Mouse (Mus musculus) mesoderm, embryonic 11.5 days (tissue): ENCODE data around the gene Arhgap44.

Experiments
- DNase-seq: peaks from one replicate; pipeline ENCODE4 v3.0.0-alpha.2; 2012; ENCODE audit warnings: low read depth, low spot score

Arhgap44 gene

DNA sequence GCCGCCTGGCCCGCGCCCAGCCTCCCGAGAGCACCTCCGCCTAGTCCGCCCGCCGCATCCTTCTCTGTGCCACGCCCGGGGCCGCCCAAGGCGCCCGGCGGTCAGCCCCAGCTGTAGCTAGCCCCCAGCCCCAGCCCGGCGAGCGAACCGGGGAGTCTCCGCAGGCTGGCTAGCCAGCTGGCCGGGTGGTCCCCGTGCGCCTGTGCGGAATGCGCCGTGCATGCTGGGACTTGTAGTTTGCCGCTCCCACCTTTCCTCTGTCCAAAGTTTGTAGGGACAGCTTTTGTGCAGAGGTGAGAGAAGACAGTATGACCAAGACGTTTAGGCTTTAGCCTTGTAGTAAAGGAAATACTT lies at the start of gene Arhgap44:
Gene Arhgap44, minus strand, starts transcription at position 195 of the 354 bp plus-strand sequence.
- DNase-seq: peak; percentile 64

DNA sequence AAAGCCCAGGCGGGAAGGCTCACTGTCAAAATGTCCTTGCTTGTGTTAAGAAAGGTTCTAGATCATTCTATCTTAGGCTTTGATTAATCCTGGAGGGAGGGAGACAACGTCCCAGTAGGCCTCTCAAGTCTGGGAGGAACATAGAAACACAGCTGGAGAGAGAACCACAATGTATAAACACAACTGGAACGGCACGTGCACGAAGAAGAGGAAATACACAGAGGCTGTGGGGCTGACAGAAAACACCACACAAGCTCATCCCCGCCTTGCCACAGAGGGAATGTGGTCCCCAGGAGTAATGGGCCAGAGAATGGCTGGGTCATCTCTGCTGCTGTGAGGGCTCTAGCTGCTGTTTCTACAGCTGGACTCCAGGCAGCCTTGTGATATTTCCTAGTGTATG lies 48.9 kb upstream of the Arhgap44 start:
- no peak for DNase-seq

DNA sequence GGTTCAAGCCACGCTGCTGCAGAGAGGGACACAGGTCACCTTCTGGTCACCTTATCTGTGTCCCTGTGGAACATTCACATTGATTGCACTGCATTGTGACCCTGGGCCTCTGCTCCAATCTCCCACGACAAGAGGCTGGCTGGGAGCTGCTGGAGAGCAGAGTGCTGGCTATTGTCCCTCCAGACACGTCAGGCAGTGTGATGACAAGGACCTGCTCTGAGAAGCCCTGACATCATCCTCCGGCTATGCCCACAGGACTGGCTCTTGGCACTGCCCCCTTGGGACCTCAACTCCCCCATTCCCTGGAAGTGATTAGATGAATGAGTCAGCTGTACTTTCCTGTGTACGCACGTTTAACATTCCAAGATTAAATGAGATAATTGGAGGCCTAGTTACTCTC lies 46.7 kb upstream of the Arhgap44 start:
- no peak for DNase-seq

DNA sequence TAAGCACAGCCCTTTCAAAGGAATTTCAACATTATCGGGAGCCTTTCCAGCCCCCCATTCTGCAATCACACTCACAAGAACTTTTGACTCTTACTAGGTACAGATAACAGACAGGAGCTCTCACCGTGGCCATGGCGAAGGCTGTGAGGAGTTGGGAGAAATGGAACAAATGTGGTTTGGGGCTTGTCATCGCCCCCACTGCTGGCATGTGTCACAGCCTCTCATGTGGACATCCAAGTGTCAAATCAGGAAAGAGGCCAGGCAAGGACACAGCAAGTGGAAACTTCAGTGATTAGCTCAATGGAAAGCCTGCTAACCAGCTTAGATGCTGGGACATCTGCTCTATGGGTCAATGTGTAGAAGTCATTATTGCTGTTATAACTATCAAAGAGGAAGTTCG lies 42.5 kb upstream of the Arhgap44 start:
- no peak for DNase-seq

DNA sequence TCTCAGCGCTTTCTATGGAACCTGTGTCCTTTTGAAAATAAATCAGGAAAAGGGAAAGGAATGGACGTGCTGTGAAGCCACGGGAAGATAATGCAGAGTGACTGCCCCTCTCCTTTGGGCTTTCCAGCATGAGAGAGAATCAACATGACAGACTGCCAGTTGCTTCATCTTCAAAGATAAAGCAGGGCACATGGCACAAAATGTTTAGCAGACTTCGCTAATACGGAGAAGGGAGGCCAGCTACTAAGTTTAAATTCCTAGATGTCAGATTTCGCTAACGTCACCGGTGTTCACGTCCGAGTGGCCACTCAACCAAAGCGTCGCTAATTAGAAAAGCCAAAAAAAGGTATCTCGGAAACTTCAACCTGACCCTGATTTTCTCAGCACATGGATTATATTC lies 41.9 kb upstream of the Arhgap44 start:
- DNase-seq: no peak

DNA sequence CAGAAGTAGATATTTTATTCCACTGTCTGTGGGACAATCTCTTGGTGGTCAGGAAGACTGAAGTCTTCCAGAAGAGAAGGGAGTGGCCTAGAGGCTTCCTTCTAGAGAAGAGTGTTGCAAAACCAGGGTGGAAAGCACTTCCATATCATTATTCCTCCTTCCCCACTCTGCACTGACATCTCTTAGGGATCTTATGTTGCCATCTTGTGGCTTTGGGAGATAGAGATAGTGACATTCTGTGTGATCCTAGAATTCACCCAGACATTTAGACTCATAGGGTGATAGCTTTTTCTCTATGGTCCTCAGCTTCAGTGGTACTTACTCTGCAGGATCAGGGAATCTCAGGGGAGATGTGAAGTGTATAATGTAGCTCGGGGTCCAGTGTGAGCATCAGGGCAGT lies 40.3 kb upstream of the Arhgap44 start:
- DNase-seq: no peak

DNA sequence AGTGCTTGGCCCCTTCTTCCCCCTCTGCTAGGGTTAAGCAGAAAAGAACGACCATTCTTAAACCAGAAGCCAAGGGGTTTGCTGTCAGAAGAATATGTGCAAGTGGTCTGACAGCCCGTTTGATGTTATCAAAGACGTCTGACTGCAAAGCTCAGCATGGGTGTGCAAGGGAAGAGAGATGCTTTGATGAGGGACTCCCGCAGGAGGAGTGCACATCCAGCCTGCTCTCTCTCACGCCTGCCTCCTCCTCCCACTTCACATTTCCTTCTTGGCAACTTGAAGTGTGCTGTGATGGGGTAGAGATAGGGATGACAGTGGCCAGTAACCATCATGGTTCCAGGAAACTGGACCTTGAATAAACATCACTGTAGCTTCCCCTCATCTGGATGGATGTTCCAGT lies 39.5 kb upstream of the Arhgap44 start:
- DNase-seq: no peak

DNA sequence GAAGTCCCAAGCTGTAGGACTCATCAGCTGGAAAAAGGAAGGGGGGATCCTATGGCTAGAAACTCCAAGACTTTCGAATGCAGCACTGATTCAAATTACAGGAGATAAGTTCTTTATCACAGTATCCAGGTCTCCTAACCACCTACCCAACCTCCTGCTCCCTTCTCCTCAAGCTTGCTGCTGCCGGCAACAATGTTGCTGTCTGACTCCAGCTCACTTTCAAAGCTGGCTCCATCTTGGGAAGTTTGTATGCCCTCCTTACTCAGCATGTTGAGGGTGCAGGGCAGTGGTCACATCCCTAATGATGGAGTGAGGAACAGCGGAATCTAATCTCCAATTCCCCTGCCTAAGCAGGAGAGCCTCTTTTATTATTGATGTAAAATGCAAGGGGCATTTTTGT lies 35.3 kb upstream of the Arhgap44 start:
- no peak for DNase-seq

DNA sequence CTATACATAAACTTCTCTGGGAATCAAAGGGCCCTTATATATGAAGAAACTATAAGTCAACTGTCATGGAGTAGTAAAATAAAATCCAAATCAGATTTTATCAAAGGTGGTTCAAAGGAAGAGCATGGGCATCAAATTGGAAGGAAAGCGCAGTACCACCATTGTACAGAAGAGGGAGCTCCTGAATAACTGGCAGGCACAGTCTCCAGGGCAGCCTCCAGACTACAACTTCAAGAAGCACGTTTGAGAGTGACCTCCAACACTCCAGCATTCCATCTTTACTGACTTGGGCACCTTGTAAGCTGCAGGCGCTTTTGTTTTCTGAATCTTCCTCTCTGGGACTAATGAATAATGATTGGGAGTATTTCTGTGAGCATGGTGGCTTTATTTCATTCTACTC lies 34.5 kb upstream of the Arhgap44 start:
- DNase-seq: peak; percentile 81

DNA sequence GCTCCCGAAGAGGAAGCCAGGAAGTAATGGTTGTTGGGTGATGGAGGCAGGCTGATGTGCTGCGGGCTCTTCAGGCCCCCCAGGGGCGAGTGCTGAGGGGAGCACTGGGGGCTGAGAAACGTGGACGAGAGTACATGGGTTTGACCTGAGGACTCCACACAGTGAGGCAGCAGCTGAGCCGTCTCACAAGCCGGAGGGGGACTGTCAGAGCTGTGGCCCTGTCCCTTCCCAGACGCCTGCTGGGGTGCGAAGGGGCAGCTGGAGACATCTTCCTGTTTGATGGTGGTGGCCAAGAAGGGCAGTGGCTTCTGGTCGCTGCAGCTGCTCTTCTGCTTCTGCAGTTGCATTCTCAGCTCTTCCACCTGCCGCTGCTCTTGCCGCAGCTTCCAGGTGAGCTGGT lies 24.2 kb upstream of the Arhgap44 start:
- DNase-seq: no peak

DNA sequence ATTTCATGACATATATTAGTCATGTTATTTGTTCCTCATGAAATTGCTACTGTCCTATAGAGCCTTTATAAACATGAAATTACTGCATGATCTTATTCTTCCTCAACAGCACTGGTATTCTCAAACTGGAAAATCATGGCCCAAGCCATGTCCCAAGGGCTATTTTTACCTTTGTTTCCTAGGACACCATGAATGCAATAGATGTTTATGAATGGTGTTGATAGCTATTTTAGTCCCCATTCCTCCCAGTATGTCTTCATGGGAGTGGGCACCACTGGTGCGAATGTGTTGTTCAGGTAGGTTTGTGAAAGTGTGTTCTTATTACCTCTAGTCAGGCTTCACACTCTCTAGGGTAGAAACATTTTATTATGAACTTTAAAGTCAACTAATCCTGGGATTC lies 22.4 kb upstream of the Arhgap44 start:
- no peak for DNase-seq

DNA sequence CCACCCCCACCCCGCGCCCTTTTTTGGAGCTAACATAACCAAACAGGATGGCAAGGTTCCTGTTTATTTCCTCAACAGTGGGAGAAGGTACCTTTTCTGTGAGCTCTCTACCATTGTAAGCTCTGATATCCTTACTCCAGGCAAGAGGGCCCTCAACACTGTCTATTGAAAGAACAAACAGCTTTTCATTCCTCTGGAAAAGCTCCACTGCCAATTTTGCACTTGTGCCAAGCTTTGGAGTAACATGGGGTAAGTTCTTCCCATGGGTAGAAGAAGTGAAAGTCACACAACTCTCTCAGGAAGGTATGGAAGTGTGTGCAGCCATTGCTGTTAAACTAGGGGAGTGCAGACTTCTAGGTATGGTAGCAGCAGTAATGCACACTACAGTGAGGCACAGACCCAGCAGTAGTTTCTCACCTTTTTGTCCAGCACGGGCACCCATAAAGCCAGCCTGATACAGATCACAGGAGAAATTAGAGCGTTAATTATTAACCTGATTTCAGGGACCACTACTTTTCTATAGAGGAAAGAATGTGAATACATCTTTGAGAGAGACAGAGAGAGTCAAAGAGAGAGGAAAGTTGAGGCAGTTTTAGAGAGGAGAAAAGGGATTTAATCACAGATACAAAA lies 7.5 kb upstream of the Arhgap44 start:
- no peak for DNase-seq

DNA sequence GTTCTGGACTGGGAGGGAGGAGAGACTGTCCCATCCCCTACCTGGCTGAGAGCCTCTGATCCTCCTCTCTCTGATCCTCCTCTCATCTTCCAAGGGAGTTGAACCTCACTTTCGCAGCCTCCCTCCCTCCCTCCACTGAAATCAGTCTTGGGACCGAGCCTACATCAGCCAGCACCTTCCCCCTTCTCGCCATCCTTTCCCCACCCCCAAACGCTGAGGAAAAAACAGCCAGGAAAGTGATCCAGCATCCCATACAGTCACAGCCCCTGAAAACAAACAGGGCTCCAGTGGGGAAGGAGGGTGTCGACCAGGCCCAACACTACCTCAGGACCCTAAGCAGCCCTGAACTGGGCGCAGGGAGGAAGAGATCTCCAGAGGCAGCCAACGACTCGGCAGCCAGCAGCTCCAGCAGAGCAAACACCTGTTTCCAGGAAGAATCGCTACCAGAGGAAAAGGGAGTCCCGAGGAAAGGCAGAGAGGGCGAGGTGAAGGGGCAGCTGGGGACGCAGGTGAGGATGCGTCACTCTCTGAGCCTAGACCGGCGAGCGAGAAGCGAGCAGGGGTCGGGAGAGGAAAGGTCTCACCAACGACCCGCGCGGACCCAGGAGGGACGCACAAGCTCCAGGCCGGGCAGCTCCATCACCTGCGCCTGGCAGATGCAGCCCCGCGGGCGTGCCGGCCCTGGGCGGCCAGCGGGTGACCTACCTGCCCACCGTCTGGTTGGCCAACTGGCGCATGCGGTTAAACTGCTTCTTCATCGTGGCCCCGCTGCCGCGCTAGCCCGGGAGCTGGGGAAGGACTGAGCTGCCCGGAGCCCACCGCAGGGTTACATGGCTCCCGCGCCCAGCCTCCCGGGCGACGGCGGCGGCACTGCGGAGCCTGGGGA lies 637 bp downstream of the Arhgap44 start:
- DNase-seq: peak; percentile 12

DNA sequence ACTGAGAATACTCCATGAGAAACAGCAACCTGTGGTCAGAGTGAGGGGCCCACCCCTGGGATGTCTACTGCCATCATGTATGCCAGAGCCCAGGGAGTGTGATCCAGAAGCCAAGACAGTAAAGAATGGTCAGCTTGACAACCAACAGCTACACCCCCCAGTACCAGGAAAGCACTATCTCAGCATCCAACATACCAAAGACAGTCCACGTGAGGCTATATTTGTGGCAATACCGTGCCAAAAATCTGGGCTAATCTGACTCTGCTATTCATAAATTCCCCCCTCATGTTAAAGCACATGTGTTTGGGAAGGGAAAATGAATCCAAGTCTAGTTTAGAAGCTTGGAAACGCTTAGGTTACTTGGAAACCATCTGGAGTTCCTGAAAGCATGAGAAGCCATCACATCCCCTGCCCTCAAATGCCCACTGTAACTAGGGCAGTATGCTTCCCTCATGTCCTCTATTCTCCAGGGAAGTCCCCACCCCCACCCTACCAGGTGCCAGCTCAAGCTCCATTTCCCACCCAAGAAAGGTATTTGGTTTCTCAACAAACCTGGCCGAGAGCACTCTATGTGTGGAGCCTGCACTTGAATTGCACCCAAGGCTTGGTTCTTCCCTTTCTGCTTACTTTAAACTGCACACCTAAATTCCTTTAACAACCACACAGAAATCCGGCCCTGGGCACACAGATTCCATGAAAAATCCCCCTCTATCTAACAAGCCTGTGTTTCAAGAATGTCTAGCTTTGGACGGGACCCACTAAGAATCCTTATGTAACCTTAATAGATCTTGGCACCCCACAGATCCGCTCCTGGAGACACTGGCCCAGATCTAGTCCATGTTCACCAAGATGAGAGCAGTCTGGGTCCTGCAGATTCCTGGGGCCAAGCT lies 1.5 kb downstream of the Arhgap44 start:
- no peak for DNase-seq

DNA sequence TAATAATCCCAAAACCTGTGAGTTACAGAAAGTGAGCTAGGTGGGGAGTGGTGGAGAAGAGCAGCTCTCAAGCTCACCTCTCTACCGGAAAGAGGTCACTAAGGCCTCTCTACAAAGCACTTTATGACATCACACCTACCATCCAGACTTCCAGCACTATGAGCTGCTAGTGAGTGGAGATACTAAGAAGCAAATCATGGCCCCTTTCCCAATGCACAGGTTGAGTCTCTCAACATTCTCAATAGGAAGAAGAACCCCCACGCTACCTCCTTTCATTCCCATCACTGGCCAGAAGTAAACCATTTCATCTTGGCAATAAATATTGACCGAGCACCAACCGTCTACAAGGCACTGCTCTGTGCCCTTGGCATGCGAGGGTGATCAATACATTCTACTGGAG lies 3.0 kb downstream of the Arhgap44 start, which contains the start of gene 1700086D15Rik:
Gene 1700086D15Rik, minus strand, starts transcription at position 101 of the 400 bp plus-strand sequence.
- no peak for DNase-seq

DNA sequence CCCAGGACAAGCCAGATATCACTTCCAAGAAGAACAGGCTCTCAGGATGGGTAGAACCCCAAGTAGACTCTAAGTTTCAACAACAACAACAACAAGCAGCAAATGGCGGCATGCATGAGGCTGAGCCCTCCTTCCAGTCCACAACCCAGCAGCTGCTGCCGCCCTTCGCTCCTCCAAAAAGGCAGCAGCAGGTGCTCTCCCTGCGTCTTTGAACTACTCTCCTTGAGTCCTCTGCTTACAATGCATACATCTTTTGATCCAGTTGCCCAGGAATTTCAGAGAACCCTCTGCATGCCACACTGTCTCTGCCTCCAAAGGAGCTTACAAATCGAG lies 4.1 kb downstream of the Arhgap44 start:
- DNase-seq: no peak

DNA sequence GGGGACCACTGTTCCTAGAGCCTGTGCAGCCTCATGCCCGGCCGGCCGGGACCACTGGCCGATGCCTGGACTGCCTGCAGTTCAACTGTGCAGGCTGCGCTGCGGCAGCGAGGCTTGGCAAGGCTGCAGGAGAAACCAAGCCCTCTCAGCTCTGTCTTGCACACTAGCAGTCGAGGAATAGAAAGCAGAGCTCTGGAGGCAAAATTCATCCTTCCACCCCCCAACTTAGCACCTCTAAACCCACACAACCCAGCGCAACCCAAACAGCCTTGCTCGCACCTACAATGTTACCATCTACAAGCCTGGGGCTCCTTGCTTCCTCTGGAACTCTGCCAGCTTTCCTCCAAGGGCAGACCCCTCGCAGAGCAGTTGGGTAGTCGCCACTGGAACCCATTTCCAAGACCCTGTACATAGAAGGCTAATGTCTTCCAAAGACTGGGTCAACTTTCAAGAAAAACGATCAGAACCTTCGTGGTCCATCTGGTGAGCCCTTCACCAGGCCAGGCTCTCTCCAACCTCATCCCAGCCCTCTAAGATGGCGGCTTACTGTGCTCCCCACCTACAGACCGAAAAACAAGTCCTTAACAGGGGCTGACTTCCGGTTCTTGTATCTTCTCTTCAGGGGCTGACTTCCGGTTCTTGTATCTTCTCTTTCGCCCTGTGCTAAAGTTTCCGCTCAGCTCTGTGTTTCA lies 4.6 kb downstream of the Arhgap44 start:
- DNase-seq: no peak

DNA sequence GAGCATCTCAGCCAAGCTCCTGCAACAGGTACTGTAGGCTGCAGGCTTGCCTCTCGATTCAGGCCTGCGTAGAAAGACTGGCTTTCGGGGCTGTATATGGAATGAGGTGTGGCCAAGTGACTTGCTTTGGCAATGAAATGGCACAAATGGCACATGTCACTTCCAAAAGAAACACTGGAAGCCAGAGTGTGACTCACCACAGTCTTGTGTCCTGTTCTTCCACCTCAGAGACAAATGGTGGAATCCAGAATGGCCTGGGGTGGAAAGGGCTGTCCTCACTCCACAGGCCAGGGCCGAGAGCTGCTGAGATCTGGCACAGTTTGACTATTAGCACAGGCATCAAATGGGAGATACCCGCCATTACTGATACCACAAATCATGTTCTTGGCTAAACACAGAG lies 9.8 kb downstream of the Arhgap44 start:
- DNase-seq: no peak

DNA sequence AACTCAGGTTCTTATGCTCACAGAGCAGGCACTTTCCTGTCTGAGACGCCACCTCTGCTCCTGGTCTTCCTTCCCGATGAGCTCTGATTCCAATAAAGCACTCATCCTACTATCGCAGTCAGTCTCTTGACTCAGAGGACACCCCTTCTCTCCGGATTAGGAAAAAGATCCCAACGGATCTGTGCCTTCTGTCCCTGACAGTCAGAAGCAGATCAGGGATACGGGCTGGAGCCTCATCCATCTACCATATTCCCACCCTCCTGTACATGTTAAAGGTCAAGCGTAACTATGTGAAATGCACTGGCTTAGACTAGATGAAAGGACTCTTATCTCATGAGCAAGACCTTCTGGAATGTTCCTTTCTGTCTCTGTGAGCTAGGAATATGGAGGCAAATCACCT lies 14.3 kb downstream of the Arhgap44 start:
- no peak for DNase-seq

DNA sequence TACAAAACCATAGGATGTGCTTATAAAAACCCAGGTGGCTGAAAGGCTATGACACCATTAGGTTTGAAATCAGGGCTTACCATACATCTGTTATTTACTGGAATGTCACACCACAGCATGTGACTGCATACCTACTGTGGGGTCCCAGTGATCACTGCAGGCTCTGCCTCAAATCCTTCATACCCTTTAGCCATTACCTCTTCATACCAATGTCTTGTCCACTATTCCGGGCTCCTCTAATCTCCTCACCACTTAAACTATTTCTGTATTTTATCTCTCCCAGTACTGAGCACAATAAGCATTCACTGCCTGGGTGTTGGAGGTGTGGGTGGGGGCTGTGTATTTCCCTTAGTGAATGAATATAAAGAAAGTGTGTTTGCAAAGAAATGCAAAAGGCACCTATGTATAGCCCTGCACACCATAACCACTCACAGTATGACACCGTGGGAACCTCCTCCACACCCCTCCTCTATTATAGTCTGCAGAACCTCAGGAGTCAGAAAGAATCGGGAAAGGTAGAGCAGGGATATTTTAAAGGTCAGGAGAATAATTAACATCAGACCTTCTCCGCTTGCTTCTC lies 19.8 kb downstream of the Arhgap44 start:
- DNase-seq: no peak

DNA sequence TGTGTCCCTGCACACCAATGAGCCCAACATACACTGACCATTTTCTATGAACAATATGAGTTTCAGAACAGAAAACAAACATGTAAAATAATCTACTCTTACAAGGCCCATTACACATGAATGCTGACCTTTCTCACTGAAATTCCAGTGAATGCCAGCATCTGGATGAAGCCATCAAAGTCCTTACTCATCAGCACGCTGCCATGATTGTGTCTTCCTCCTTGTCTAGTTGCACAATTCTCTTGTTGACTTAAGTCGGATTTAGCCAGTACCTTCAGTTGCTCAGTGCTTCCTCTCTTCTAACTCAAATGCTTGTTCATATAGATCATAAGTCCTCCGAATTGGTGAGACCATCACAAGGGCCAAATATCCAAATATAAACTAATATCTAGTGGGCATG lies 23.7 kb downstream of the Arhgap44 start:
- no peak for DNase-seq
